Mouse (Mus musculus): ENCODE measurements around the gene Hoxd12. TPM values are rescaled to one million over a fixed set of nuclear protein-coding genes. Genes with fewer than 3 reads are reported as not detected.

Hoxd12 gene
- polyA plus RNA-seq, 2 experiments = 0.10 TPM; not detected in 1

DNA sequence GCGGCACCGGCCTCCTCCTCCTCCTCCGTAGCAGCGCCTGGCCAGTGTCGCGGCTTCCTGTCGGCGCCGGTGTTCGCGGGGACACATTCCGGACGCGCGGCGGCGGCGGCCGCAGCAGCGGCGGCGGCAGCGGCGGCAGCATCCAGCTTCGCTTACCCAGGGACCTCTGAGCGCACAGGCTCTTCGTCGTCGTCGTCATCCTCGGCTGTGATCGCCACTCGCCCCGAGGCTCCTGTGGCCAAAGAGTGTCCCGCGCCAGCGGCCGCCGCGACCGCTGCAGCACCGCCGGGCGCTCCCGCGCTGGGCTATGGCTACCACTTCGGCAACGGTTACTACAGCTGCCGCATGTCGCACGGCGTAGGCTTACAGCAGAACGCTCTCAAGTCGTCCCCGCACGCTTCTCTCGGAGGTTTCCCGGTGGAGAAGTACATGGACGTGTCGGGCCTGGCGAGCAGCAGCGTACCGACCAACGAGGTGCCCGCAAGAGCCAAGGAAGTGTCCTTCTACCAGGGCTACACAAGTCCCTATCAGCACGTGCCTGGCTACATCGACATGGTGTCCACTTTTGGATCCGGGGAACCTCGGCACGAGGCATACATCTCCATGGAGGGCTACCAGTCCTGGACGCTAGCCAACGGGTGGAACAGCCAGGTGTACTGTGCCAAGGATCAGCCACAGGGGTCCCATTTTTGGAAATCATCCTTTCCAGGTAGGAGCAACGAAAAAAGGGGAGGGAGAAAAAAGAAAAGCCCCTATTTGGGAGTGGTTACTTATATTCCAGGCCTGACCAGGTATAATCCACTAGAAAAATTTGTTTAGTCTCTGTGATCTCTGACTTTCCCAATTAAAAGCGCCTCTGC, 6.2 kb upstream of the Hoxd12 start:
- Histone ChIP-seq H3K36me3 (replicated peaks; ENCODE audit: control insufficient read depth, insufficient read depth, low read depth) (no peaks in the 10 kb centered on the region), H3K9ac (replicated peaks) (no peak overlapping the region), H3K27ac (no peak overlapping the region), H3K4me3 (ENCODE audit: insufficient read depth in 1 of 2, low read depth in 2 of 2, low read length in 2 of 2) (peak overlapping the region in 1 of 2 experiments; percentile 23; a peak in 2 of 4 replicates), H3K9me3 (ENCODE audit: control insufficient read depth, low read length) (no peaks in the 10 kb centered on the region), H3K4me1 (replicated peaks; ENCODE audit: control insufficient read depth in 2 of 2, insufficient read depth in 2 of 2, low read length in 1 of 2) (no peaks in the 10 kb centered on the region), H3K27me3 (ENCODE audit: control insufficient read depth, insufficient read depth, low read length) (peaks cover 96% of the 10 kb centered on the region), H3K4me2 (ENCODE audit: low read depth) (peak overlapping the region; percentile 32)
- no peak for DNase-seq (ENCODE audit: low read depth in 3 of 3, low spot score in 3 of 3)
- ATAC-seq (ENCODE audit: insufficient read depth) = no peak
- TF ChIP-seq CTCF (IDR thresholded peaks at IDR 0.05; ENCODE audit: low read depth) = no peak
- TF ChIP-seq EP300 (IDR thresholded peaks at IDR 0.05; ENCODE audit: low read depth) = no peak
- WGBS (ENCODE audit: insufficient replicate concordance) = under 1% methylated on average over 68 of the region's 74 CpGs

DNA sequence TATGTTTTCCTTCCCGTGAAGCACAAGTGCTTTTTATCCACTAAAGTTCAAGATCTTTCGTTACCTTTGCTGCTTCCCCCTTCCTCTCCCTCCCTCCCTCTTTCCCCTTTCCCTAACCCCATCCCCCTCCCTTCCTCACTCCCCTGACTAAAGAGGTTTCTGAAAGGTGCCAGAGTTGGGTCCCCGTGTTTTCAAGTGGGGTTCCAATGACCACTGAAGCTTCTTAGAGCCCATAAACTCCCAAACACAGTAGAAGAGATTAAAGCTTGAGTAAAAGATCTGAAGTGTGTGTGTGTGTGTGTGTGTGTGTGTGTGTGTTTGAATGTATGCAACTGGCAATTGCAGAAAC, 5.6 kb upstream of the Hoxd12 start:
- ATAC-seq (ENCODE audit: insufficient read depth) (no peak), DNase-seq (ENCODE audit: low read depth in 3 of 3, low spot score in 3 of 3) (no peak)
- Histone ChIP-seq H3K9me3 (ENCODE audit: control insufficient read depth, low read length) (no peaks in the 10 kb centered on the region), H3K36me3 (replicated peaks; ENCODE audit: control insufficient read depth, insufficient read depth, low read depth) (no peaks in the 10 kb centered on the region), H3K4me3 (ENCODE audit: insufficient read depth in 1 of 2, low read depth in 2 of 2, low read length in 2 of 2) (no peak overlapping the region), H3K9ac (replicated peaks) (no peak overlapping the region), H3K4me1 (replicated peaks; ENCODE audit: control insufficient read depth in 2 of 2, insufficient read depth in 2 of 2, low read length in 1 of 2) (no peaks in the 10 kb centered on the region), H3K27ac (no peak overlapping the region), H3K27me3 (ENCODE audit: control insufficient read depth, insufficient read depth, low read length) (peaks cover 96% of the 10 kb centered on the region), H3K4me2 (ENCODE audit: low read depth) (no peak overlapping the region)
- TF ChIP-seq CTCF (IDR thresholded peaks at IDR 0.05; ENCODE audit: low read depth) = no peak
- no peak for TF ChIP-seq EP300 (IDR thresholded peaks at IDR 0.05; ENCODE audit: low read depth)
- WGBS (ENCODE audit: insufficient replicate concordance) = 2% methylated on average over 3 of the region's 3 CpGs

- no peak for DNase-seq (ENCODE audit: low read depth in 3 of 3, low spot score in 3 of 3)
- 3% methylated on average over 14 of the region's 14 CpGs for WGBS (ENCODE audit: insufficient replicate concordance)
- no peaks in the 10 kb centered on the region for H3K36me3 ChIP-seq (replicated peaks; ENCODE audit: control insufficient read depth, insufficient read depth, low read depth)
Measured at GRCm38 (mm10) chr2:74669650-74670235, 5.1 kb upstream of the Hoxd12 start.

GRCm38 (mm10) chr2:74670632-74671188, 4.1 kb upstream of the Hoxd12 start:
- WGBS (ENCODE audit: insufficient replicate concordance) = 5% methylated on average over 3 of the region's 3 CpGs
- TF ChIP-seq EP300 (IDR thresholded peaks at IDR 0.05; ENCODE audit: low read depth) = no peak
- no peak for TF ChIP-seq CTCF (IDR thresholded peaks at IDR 0.05; ENCODE audit: low read depth)
- Histone ChIP-seq H3K4me3 (ENCODE audit: insufficient read depth in 1 of 2, low read depth in 2 of 2, low read length in 2 of 2) (no peak overlapping the region), H3K4me2 (ENCODE audit: low read depth) (no peak overlapping the region), H3K9me3 (ENCODE audit: control insufficient read depth, low read length) (no peaks in the 10 kb centered on the region), H3K27ac (no peak overlapping the region), H3K9ac (replicated peaks) (no peak overlapping the region), H3K36me3 (replicated peaks; ENCODE audit: control insufficient read depth, insufficient read depth, low read depth) (no peaks in the 10 kb centered on the region), H3K27me3 (ENCODE audit: control insufficient read depth, insufficient read depth, low read length) (peaks cover 97% of the 10 kb centered on the region), H3K4me1 (replicated peaks; ENCODE audit: control insufficient read depth in 2 of 2, insufficient read depth in 2 of 2, low read length in 1 of 2) (no peaks in the 10 kb centered on the region)
- DNase-seq (ENCODE audit: low read depth in 3 of 3, low spot score in 3 of 3) = no peak
- no peak for ATAC-seq (ENCODE audit: insufficient read depth)

More at GRCm38 (mm10) chr2:74669650-74670235, 5.1 kb upstream of the Hoxd12 start:
- no peak overlapping the region for H3K27ac ChIP-seq
- no peaks in the 10 kb centered on the region for H3K9me3 ChIP-seq (ENCODE audit: control insufficient read depth, low read length)
- no peak for ATAC-seq (ENCODE audit: insufficient read depth)
- H3K4me2 ChIP-seq (ENCODE audit: low read depth) = no peak overlapping the region
- TF ChIP-seq CTCF (IDR thresholded peaks at IDR 0.05; ENCODE audit: low read depth) (no peak), EP300 (IDR thresholded peaks at IDR 0.05; ENCODE audit: low read depth) (no peak)
- no peak overlapping the region for H3K4me3 ChIP-seq (ENCODE audit: insufficient read depth in 1 of 2, low read depth in 2 of 2, low read length in 2 of 2)
- no peaks in the 10 kb centered on the region for H3K4me1 ChIP-seq (replicated peaks; ENCODE audit: control insufficient read depth in 2 of 2, insufficient read depth in 2 of 2, low read length in 1 of 2)
- peaks cover 96% of the 10 kb centered on the region for H3K27me3 ChIP-seq (ENCODE audit: control insufficient read depth, insufficient read depth, low read length)
- no peak overlapping the region for H3K9ac ChIP-seq (replicated peaks)

- H3K4me2 ChIP-seq (ENCODE audit: low read depth) = no peak overlapping the region
- H3K36me3 ChIP-seq (replicated peaks; ENCODE audit: control insufficient read depth, insufficient read depth, low read depth) = no peaks in the 10 kb centered on the region
- no peaks in the 10 kb centered on the region for H3K4me1 ChIP-seq (replicated peaks; ENCODE audit: control insufficient read depth in 2 of 2, insufficient read depth in 2 of 2, low read length in 1 of 2)
- WGBS (ENCODE audit: insufficient replicate concordance) = 3% methylated on average over 5 of the region's 5 CpGs
- ATAC-seq (ENCODE audit: insufficient read depth) = no peak
- H3K27me3 ChIP-seq (ENCODE audit: control insufficient read depth, insufficient read depth, low read length) = peaks cover 99% of the 10 kb centered on the region
- H3K27ac ChIP-seq = no peak overlapping the region
- no peaks in the 10 kb centered on the region for H3K9me3 ChIP-seq (ENCODE audit: control insufficient read depth, low read length)
- no peak for TF ChIP-seq CTCF (IDR thresholded peaks at IDR 0.05; ENCODE audit: low read depth)
- TF ChIP-seq EP300 (IDR thresholded peaks at IDR 0.05; ENCODE audit: low read depth) = no peak
- H3K9ac ChIP-seq (replicated peaks) = no peak overlapping the region
- no peak overlapping the region for H3K4me3 ChIP-seq (ENCODE audit: insufficient read depth in 1 of 2, low read depth in 2 of 2, low read length in 2 of 2)
- no peak for DNase-seq (ENCODE audit: low read depth in 3 of 3, low spot score in 3 of 3)
Measured at GRCm38 (mm10) chr2:74671847-74672246, 3.0 kb upstream of the Hoxd12 start.
